Mouse (Mus musculus) intestine, postnatal 0 days (tissue): ENCODE results near the gene Ppp2r5d. TPM values are rescaled to one million over a fixed set of nuclear protein-coding genes. Genes with fewer than 3 reads are reported as not detected.

ENCODE experiments used
- ATAC-seq: fragments of 200-750 bp; cut with Nextera tagmentation; 2 replicates; pipeline ENCODE4 v1.8.0; 2017; ENCODE audit warnings: mild to moderate bottlenecking, moderate TSS enrichment, moderate library complexity
- H3K27ac ChIP-seq: fragments of 300-500 bp; sonication (generic); 2 replicates; pipeline ENCODE4 v1.5.1; 2014; ENCODE audit warnings: mild to moderate bottlenecking, low read depth, low read length, moderate library complexity
- H3K27me3 ChIP-seq: fragments of 300-500 bp; sonication (generic); replicated peaks from 2 replicates; pipeline ENCODE4 v1.6.1; 2014; ENCODE audit warnings: low read length, mixed read lengths; ENCODE audit not compliant: control insufficient read depth, insufficient read depth
- H3K36me3 ChIP-seq: fragments of 300-500 bp; sonication (generic); 2 replicates; pipeline ENCODE4 v1.6.1; 2014; ENCODE audit warnings: mild to moderate bottlenecking, moderate library complexity; ENCODE audit not compliant: control insufficient read depth, insufficient read depth
- H3K4me1 ChIP-seq: fragments of 300-500 bp; sonication (generic); replicated peaks from 2 replicates; pipeline ENCODE4 v1.6.1; 2014; ENCODE audit warnings: antibody characterized with exemption, low read length, mixed read lengths; ENCODE audit not compliant: control insufficient read depth, insufficient read depth
- H3K4me2 ChIP-seq: fragments of 300-500 bp; sonication (generic); replicated peaks from 2 replicates; pipeline ENCODE4 v1.6.1; 2014; ENCODE audit warnings: low read depth, mild to moderate bottlenecking, moderate library complexity
- H3K4me3 ChIP-seq: fragments of 300-500 bp; sonication (generic); 2 replicates; pipeline ENCODE4 v1.5.1; 2014; ENCODE audit warnings: low read depth, low read length
- H3K9ac ChIP-seq: fragments of 300-500 bp; sonication (generic); 2 replicates; pipeline ENCODE4 v1.6.1; 2014; ENCODE audit warnings: mild to moderate bottlenecking, low read depth, low read length
- H3K9me3 ChIP-seq: fragments of 300-500 bp; sonication (generic); 2 replicates; pipeline ENCODE4 v1.6.1; 2016; ENCODE audit warnings: mixed run types; ENCODE audit not compliant: control insufficient read depth
- CTCF ChIP-seq: sonication (generic); IDR thresholded peaks from 2 replicates; pipeline ENCODE4 v1.5.1; 2016; ENCODE audit warnings: low read depth, mild to moderate bottlenecking, control low read depth, antibody characterized with exemption, moderate library complexity
- WGBS: fragments of 180-500 bp; shearing (Covaris S2); extraction: QIAGEN DNeasy Blood & Tissue Kit; methylation state at CpG from one replicate; pipeline ENCODE4 v1.1.7; 2014; 5-methylcytosine and 5-hydroxymethylcytosine counted together
- polyA plus RNA-seq: library from polyadenylated mRNA; unstranded; fragments of >200 nt; fragmentation: Nextera tagmentation; extraction: Ambion mirVana; gene quantifications from 2 replicates; pipeline ENCODE4 v1.2.1, GENCODE M21; 2015

Gene Ppp2r5d
- polyA plus RNA-seq, 1 experiment from 2014 or later = 25.9 TPM

GRCm38 (mm10) chr17:46646322-46646662, 58.6 kb downstream of the Ppp2r5d start:
- Histone ChIP-seq H3K4me3 (peak overlapping the region; percentile 92), H3K4me1 (peaks cover 5% of the 10 kb centered on the region; the same call in 1 of the 2 replicates), H3K9me3 (no peaks in the 10 kb centered on the region), H3K27me3 (no peaks in the 10 kb centered on the region), H3K27ac (peak overlapping the region; percentile 82), H3K36me3 (peaks cover 24% of the 10 kb centered on the region), H3K9ac (peak overlapping the region; percentile 75), H3K4me2 (peak overlapping the region; percentile 92)
- peak; percentile 26 for ATAC-seq
- TF ChIP-seq CTCF = no peak; the same call in 1 of the 2 replicates
- under 1% methylated on average over 19 of the region's 19 CpGs for WGBS

- no peaks in the 10 kb centered on the region for H3K27me3 ChIP-seq
- H3K36me3 ChIP-seq = peaks cover 29% of the 10 kb centered on the region
- peak within 1 kb of the TSS; percentile 92 for H3K4me3 ChIP-seq
- 0% methylated on average over 53 of the region's 53 CpGs for WGBS
- H3K27ac ChIP-seq = peak within 1 kb of the TSS; percentile 95
- H3K9me3 ChIP-seq = no peaks in the 10 kb centered on the region
- peak within 1 kb of the TSS; percentile 92 for H3K4me2 ChIP-seq
- peak; percentile 71 for ATAC-seq
- TF ChIP-seq CTCF = no peak
- H3K9ac ChIP-seq = peak within 1 kb of the TSS; percentile 78
- peaks cover 5% of the 10 kb centered on the region; the same call in 1 of the 2 replicates for H3K4me1 ChIP-seq
Measured at GRCm38 (mm10) chr17:46645561-46646321, 59.2 kb downstream of the Ppp2r5d start, which contains the start of the genes Klc4 and Mrpl2. Gene Klc4, minus strand, starts transcription at chr17:46646022. Gene Mrpl2, plus strand, starts transcription at chr17:46646229.

GRCm38 (mm10) chr17:46644916-46645475, 59.9 kb downstream of the Ppp2r5d start:
- Histone ChIP-seq H3K27ac (peak overlapping the region; percentile 95), H3K4me3 (peak overlapping the region; percentile 92), H3K4me2 (peak overlapping the region; percentile 92), H3K9me3 (no peaks in the 10 kb centered on the region), H3K27me3 (no peaks in the 10 kb centered on the region), H3K36me3 (peaks cover 35% of the 10 kb centered on the region), H3K4me1 (peaks cover 5% of the 10 kb centered on the region; the same call in 1 of the 2 replicates), H3K9ac (peak overlapping the region; percentile 78)
- no peak for TF ChIP-seq CTCF
- peak; percentile 83 for ATAC-seq
- 1% methylated on average over 10 of the region's 11 CpGs for WGBS

GRCm38 (mm10) chr17:46644152-46644805, 60.6 kb downstream of the Ppp2r5d start:
- peaks cover 42% of the 10 kb centered on the region for H3K36me3 ChIP-seq
- no peak for TF ChIP-seq CTCF
- H3K4me2 ChIP-seq = peak overlapping the region; percentile 92
- peak overlapping the region; percentile 92 for H3K4me3 ChIP-seq
- H3K27me3 ChIP-seq = no peaks in the 10 kb centered on the region
- ATAC-seq = no peak
- peak overlapping the region; percentile 78; the same call in 1 of the 2 replicates for H3K9ac ChIP-seq
- H3K9me3 ChIP-seq = no peaks in the 10 kb centered on the region
- 62% methylated on average over 12 of the region's 12 CpGs for WGBS
- 0 out of 2 replicates have a peak, but pooled peaks cover 5% of the 10 kb centered on the region for H3K4me1 ChIP-seq
- H3K27ac ChIP-seq = peak overlapping the region; percentile 95

GRCm38 (mm10) chr17:46642060-46642459, 62.9 kb downstream of the Ppp2r5d start:
- 0 out of 2 replicates have a peak, but pooled peaks cover 3% of the 10 kb centered on the region for H3K4me1 ChIP-seq
- 87% methylated on average over 17 of the region's 17 CpGs for WGBS
- no peaks in the 10 kb centered on the region for H3K27me3 ChIP-seq
- H3K4me2 ChIP-seq = no peak overlapping the region
- no peak for ATAC-seq
- no peaks in the 10 kb centered on the region for H3K9me3 ChIP-seq
- no peak overlapping the region for H3K27ac ChIP-seq
- H3K36me3 ChIP-seq = peaks cover 36% of the 10 kb centered on the region
- H3K9ac ChIP-seq = no peak overlapping the region
- H3K4me3 ChIP-seq = no peak overlapping the region
- TF ChIP-seq CTCF = no peak

GRCm38 (mm10) chr17:46639929-46640328, 65.0 kb downstream of the Ppp2r5d start:
- H3K36me3 ChIP-seq = peaks cover 52% of the 10 kb centered on the region
- 76% methylated on average over 9 of the region's 9 CpGs for WGBS
- no peak overlapping the region for H3K4me3 ChIP-seq
- no peak for TF ChIP-seq CTCF
- H3K9me3 ChIP-seq = no peaks in the 10 kb centered on the region
- H3K27ac ChIP-seq = no peak overlapping the region
- H3K27me3 ChIP-seq = no peaks in the 10 kb centered on the region
- no peaks in the 10 kb centered on the region for H3K4me1 ChIP-seq
- H3K4me2 ChIP-seq = no peak overlapping the region
- no peak for ATAC-seq
- no peak overlapping the region for H3K9ac ChIP-seq
